Mouse (Mus musculus) brain, adult 2 months (tissue): ENCODE measurements around the gene Camta1.

Experiments used
- DNase-seq: peaks from one replicate; pipeline ENCODE4 v3.0.0; 2011; ENCODE audit warnings: low read depth, low spot score

Gene Camta1

DNA sequence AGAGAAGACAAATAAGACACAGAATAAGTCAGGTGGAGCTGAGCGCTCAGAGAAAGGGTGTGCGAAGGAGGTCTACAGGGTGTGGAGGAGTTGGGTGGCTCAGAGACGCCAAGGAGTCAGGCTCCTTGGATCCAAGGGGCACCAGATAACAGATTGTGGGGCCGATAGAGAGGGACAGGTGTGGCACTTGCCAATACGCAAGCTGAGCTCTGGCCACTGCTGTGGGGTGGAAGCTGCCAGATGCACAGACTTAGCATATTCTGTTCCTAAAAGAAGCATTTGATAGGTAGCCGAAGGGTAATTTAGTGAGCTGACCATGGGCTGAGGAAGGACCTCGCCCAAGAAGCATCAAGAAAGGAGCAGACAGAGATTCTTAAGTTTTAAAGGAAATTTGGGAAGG, 177.1 kb downstream of the Camta1 start:
- DNase-seq, result no peak

DNA sequence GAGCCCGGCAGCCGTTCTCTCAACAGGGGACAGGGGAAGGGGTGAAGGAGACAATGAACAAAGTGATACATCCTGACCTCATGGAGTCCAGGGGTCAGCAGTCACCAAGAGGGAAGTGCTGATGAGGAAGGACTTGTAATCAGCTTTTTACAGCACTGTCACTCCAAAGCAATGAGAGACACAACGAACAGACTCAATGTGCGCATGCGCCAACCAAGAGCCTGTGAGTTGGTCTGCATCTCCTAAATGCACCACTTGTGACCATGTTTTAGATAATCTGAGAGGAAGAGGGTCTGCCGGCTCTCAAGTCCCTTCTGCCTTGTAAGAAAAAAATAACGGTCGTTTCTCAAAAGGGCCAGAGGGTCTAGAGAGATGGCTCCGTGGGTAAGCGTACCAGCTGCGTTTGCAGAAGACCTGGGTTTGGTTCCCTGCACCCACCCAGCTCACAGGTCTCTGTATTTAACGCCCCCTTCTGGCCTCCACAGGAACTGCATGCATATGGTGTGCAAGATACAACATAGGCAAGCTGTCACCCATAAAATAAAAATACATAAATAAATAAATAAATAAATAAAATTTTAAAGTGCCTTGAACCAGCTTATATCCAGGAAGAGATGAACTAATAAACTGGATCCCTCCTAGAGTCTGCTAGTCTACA, 178.7 kb downstream of the Camta1 start:
- DNase-seq, result no peak

DNA sequence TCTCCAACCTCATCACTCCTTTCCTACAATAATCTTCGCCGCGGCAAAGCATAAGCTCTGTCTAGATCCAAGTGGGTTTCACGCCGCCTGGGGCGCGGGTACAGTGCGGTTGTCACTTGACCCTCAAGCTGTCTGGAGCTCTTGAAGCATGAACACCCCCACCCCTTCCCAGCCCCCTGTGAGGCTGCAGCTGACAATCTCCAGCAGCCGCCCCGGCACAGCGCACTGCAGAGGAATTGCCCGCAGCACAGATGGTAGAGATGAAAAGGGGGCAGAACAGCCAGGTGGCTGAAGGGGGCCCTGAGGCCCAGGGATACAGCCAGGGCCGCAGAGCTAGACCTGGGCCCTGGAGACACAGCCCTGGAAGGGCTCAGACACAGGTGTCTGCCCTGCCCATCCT, 189.2 kb downstream of the Camta1 start:
- no peak for DNase-seq

DNA sequence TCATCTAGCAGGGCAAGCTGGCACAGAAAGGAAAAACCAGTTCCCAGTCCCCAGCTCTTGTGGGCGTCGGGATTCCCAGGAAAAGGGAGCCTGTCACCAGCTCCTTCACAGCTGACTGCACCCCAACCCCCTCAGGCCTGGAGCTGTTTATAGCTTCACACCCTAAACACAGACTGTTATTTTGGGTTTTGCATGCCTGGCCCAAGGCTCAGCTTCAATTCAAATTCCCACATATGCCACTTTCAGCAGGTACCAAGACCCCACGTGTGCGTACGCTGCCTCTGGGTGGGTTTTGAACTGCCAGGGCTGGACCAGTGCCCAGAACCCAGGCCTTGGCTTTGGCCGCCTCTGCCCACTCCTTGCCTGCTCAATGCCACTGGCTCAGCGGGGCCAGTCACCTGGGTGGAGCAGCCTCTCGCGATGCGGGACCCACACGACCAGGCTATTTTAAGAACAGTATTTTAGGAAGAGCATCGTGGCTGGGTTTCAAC, 195.2 kb downstream of the Camta1 start:
- DNase-seq, result peak; percentile 94

DNA sequence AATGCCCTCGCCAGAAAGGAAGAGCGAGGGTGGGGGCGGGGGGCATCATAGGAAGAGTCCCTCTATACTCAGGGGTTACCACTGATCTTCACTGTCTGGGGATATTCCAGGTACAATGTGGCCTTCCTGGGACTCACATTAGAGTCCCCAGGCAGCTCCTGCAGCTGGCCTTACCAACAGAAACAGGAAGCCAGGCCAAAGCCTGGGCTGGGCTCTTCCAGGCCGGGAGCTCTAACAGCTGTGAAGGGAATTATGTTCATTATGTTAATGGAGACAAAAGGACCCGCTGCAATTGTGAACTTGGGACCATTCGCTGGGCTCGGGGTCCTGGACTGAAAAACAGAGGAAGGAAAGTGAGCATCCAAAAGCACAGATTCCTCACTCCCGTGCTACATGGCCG, 200.2 kb downstream of the Camta1 start:
- DNase-seq, result no peak

DNA sequence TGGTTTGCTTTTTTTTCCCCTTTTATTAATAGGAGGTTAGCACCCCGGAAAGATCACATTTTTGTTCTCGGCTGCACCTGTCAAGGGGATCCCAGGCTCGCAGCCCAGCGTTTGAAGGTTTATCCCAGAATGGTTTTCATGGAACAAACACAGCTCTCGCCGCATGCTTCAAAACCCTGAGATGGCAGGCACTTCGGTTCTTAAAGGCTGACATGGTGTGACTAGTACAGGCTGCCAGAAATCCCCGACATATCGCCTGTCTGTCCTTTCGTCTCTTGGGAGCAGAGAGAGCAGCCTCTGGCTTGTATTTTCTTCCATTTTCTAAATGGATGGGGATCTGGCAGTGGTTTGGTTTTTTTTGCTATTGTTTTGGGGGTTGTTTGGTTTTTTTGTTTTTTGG, 205.2 kb downstream of the Camta1 start:
- peak; percentile 48 for DNase-seq

DNA sequence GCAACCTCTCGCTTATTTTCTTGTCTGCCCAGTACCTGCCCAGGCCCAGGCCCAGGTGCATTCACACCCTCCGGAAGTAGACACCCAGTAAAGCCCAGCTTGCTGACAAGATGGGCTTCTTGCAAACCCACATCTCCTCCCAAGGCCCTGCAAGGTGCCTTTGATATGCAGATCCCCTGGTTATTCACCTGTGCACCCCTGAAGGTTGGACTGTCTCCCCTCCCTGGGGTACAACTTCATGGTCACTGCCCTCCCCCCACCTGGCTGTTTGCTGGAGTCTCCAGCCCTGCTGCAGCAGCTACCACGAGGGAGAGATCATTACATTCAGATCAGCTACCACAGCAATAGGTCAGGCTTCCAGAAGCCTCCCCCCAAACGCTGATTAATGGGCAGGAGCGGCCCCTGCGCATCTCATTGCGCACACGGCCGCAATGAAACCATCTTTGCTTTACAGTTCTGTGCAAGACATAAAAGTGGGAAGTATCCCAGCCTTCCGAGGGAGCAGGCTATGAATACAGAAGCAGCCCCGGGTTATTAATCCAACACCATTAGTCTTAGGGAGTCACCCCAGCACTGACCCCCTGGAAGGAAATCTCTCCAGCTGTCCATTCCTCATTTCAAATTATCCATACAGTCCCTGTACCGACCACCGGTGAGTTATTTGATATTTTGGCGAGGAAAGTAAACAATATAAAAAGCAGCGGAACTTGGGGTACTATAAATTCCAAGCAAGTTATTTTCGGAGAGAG, 205.9 kb downstream of the Camta1 start:
- no peak for DNase-seq

DNA sequence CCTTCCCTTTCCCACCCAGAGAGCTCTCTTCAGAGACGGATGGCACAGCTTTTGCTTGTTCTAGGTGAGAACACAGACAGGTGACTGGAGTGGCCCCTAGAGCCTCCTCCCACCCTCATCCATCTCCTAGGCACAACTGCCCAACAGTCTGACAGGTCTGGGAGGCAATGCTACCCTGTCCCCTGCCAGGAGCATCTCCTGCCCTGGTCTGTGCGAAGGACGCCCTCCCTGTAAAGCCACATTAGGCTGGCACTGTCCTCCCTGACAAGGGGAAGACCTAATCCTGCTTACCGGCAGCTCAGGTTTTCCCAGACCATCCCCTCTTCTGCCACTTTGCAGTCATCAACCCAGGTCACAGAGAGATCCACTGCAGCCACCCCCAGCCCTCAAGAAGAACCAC, 206.4 kb downstream of the Camta1 start:
- no peak for DNase-seq

DNA sequence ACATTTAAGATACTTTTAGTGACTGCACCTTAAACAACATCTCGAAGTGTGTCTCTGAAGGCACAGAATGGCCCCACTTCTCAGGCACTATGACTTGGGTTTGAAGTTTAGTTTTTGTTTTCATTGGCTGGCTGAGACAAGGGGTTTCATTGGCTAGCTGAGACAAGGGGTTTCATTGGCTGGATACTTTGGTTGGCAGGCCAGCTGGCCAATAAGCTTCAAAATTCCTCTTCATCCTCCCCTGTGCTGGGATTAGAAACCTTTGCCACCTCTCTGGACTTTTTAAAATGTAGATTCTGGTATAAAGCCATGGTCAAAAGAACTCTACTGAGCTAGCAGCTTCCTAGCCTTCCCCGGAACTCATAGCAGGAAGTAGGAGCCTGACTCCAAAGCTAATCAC, 219.3 kb downstream of the Camta1 start:
- DNase-seq, result no peak

DNA sequence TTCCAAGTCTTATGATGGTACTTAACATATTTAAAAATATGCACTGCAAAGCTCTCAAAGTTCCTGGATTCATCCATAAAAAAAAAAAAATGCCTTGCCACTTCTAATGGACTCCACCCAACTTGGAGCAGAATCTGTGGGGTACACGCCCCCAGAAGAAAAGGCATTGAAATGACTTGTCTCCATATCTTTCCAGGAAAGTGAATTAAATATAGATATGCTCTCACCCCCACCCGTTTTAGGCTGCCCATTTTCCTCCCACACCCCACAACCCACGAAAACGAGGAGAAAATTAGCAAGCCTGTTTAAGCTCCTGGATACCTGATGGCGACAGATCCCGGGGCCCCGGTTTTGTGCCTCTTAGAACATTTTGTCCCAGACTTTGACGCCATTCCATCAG, 220.7 kb downstream of the Camta1 start:
- peak; percentile 79 for DNase-seq

DNA sequence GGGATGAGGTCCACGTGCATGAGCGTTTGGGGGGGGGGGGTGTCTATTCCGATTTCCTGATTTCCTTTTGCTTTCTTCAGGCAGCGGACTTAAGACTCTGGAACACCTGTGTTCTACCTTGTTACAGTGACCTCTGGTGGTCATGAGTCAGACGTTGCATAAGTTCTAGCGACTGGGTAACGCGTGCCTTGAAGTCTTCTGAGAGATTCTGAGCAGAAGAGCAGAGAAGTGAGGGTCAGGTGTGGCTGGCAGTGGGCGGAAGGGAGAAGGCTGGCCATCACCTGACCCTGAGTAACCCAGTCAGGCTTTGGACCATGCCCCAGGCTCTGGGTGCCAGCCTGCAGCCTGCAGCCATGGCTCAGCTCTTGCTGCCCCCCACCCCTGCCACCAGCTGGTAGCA, 222.7 kb downstream of the Camta1 start:
- peak; percentile 87 for DNase-seq

DNA sequence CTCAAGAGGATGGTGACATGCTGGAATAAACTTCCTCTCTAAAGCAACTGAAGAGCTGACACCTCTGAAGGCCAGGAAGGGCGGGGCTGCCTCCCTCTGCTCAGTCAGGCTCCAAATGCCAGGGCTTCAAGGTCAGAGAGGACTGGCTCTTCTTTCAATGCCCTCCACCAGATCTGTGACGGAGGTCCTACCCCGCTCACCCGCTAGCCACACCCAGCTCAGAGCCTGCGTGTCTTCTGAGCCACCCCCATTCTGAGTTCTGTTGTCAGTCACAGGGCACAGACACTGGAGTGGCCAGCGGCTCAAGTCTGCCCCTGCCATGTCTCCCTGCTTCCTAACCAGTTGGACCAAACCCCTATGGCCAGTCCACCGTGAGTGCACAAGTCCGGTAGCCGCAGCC, 224.3 kb downstream of the Camta1 start:
- DNase-seq, result no peak

DNA sequence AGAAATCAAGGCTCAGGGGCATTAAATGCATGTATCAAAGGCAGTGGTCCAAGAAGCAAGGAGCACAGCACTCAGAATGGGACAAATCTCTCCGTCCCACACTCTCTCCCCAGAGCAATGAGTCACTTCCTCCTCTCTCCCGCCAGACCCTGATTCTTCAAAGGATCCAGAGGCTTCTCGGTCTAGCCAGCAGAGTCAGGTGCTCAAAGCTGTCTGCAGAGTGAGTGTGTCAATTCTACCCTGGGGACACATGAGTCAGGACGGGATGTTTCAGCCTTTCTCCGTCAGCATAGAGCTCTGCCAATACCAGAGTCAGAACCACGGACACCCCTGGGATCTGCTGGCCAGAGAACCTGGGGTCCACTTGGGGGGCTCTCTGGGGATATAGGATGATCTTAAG, 226.9 kb downstream of the Camta1 start:
- peak; percentile 78 for DNase-seq

DNA sequence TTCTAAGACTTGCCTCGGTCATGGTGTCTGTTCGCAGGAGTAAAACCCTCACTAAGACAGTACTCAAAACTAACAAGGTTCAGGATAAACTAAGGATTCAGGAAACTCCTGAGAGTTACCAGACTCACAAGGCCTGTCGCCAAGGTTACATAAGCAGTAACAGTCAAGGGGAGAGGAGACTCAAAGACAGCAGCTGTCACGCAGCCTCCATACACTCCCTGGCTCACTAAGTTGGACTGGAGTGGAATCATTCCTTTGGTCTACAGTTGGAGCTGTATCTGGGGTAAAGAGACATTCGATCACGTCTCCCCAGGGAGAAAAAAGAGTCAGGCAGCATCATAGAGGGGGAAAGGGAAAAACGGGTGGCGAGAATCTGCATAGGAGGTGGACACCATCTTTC, 227.9 kb downstream of the Camta1 start:
- DNase-seq, result peak; percentile 54

DNA sequence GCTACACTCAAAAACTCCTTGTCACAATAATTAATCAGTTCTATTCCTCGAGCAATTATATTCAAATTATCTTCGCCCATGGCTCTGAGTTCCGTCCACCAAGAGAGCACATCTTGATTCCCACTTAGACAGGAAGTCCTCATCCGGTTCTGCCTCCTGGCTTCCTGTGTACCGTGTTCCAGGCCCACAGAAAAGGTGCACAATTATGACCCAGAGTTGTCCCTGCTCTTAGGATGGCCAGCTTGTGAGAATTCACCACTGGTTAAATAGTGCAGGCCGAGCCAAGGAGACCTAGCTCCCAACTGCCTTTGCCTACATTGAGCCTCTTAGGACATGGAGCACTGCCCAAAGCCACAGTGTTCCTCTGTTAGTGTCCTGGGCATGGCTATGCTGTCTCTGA, 229.4 kb downstream of the Camta1 start:
- DNase-seq, result no peak

DNA sequence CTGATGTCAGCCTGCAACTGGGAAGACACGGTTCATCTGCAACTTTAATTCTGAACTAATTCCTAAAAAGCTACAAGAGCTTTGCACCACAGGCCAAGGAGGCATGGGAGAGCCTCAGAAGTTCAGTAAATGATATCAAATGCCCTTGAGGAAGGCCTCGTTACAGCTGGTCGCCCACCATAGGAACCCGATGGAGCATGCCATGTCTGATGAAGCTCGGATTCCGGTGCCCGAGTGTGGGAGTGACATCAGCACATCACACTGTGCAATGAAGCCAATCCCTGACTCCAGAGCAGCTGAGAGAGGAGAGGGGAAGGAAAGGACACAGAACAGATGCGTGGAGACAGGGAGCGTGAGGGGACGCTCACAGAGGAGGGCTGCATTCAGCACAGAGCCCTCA, 231.0 kb downstream of the Camta1 start:
- DNase-seq, result no peak

DNA sequence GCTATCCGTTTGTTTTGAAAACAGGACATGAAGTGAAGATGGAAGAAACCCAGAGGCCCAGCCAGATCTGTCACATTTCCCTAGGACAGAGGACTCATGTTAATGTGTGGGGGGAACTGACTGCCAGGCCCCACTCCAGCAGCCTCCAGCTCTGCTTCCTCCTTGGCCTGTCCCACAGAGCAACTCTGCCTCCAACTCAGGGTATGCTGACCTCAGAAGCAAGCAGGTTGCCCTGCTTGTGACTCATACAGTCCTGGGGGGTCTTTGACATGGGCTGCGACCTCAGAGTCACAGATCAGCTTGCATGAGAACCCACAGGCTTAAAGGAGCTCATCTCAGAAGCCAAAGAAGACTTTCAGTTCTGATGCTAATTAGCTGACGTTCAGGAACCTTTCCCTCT, 231.4 kb downstream of the Camta1 start:
- no peak for DNase-seq

DNA sequence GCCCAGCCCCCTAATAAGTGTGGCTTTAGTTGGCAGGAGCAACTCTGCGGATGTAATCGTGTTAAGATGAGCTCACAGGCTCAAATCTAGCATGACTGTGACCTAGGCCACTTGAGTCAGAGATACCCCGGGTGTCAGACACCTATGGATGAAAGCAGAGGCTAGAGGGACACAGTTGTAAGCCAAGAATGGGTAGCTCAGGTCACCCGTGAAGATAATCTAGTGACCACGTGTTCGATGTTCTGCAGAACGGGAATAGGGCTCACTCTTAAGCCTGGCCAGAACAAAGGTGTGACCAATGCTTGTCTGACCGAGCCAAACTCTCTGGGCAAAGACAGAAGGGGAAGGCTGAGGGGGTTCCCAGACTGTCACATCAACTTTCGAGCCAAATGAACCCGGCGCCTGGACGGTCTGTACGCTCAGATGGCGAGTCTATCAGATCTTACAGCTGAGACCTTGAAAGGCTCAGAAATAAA, 242.1 kb downstream of the Camta1 start:
- no peak for DNase-seq

DNA sequence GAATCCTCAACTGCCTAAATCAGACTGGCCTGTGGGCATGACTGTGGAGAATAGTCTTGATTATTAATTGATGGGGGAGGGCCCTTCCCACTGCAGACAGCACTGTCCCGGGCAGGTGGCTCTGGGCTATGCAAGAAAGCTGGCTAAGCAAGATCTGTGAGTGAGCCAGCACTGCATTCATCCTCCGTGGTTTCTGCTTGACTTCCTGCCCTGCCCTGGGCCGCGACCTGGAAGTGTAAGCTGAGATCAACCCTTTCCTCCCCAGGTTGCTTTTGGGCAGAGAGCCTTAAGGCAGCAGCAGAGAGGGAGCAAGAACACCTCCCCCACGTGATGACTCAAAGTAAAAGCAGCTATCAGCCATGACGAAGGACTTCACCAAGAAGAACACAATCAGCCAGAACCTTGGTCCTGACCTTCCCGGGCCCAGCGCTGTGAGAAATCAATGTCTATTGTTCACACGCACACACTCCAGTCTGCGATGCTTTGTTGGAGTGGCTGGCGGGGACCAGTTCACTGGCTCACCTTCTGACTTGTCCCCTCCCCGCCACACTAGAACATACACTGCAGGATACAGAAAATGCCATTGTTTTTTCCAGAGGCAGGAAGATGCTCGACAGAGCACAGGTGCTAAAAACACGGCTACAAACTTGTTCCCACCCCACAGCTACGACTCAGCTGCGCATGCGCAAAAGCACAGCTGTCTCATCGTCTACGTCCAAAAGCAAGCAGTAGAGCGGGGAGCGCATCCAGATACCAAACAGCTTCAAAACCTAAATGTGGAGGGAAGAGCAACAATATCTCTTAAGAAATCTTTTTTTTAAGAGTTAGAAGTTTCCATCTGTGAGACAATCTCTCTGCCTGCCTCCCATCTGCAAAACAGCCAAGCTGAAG, 243.0 kb downstream of the Camta1 start:
- DNase-seq, result peak; percentile 69

DNA sequence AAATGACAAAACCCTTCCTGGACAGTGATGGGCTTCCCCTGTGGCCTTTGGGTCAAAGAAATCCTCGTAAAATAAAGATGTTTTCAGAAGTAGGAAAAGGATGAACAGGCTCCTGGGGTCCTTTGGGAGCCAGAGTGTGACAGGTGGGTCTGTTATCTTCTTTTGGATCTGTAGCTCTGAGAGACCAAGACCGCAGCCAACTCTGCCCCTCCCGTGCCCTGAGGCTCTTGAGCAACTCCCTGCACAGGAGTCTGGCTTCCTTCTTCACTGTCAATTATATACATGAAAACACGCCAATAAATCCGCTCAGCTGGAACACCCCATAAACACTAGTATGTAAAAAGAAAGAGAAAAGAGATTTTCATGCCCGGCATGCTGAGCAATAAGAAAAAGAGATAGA, 250.1 kb downstream of the Camta1 start:
- no peak for DNase-seq

DNA sequence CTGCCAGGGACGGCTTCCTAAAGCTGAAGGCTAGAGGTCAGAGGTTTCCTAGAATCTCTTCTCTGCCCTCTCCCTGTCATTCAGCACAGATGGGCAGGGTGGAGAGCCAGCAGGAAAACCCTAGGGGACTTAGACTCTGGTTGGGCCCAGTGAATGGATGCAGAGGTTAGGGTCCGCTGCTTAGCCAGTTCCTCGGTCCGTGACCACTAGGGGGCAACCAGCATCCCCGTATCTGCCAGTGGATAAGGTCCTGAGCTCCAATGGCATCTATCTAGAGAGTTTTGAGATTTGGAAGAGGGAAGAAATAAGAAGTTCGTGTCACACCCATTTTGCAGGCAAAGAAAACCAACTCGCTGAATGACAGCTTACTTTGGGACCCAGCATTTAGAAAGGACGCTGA, 251.4 kb downstream of the Camta1 start:
- peak; percentile 79 for DNase-seq

DNA sequence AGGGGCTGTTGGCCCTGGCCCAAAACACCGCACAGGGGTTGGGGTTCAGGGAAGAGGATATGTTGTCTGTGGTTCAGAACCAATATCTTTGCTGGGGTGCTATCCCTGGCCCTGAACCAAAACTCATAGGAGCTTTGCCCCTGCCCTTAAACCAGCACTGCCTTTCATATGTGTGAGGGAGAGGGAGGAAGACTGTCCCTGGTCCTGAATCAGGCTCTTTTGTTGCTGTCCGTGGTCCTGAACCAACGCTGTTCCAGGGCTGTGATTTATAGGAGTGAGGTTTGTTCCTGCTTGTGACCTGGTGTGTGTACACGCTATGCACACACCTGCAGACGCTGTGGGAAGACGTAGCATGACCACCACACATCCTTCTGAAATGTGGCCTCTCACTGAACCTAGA, 256.8 kb downstream of the Camta1 start:
- DNase-seq, result no peak
